Mouse (Mus musculus): ENCODE measurements around the gene Slc7a5. TPM values are rescaled to one million over a fixed set of nuclear protein-coding genes. Genes with fewer than 3 reads are reported as not detected.
A peak's percentile ranks its signal among the peaks of the same experiment; 100 is the strongest.

The Slc7a5 gene
- total and polyA plus RNA-seq, 3 experiments = 110 to 291 (median 207) TPM

GRCm38 (mm10) chr8:121843184-121843733 lies 64.2 kb downstream of the Slc7a5 start:
- Histone ChIP-seq H3K9me3 (replicated peaks; ENCODE audit: low read length) (no peaks in the 10 kb centered on the region), H3K27me3 (replicated peaks) (no peaks in the 10 kb centered on the region), H3K9ac (ENCODE audit: insufficient read depth, low read depth) (peak overlapping the region; percentile 97; the same call in 1 of the 2 replicates), H3K36me3 (replicated peaks in 1 of 2; ENCODE audit: control insufficient read depth in 1 of 2, insufficient read depth in 1 of 2, low read length in 1 of 2) (peaks cover 45 to 49% of the 10 kb centered on the region in 2 experiments), H3K4me3 (replicated peaks in 1 of 3; ENCODE audit: low read depth in 2 of 3, low read length in 2 of 3, poor library complexity in 1 of 3) (peak overlapping the region in 2 of 3 experiments; percentile 41 to 58), H3K4me1 (ENCODE audit: control insufficient read depth in 1 of 2, insufficient read depth in 2 of 2) (peaks cover 20 to 41% of the 10 kb centered on the region in 2 experiments), H3K27ac (ENCODE audit: insufficient read depth, low read depth) (peak overlapping the region; percentile 76), H3K4me2 (ENCODE audit: insufficient read depth, low read depth, poor library complexity, severe bottlenecking) (peak overlapping the region; percentile 98), H3K79me2 (replicated peaks; ENCODE audit: control insufficient read depth, extremely low read depth, insufficient read depth, poor library complexity, severe bottlenecking) (peaks cover 29% of the 10 kb centered on the region)
- TF ChIP-seq ZKSCAN1 (IDR thresholded peaks at IDR 0.05; ENCODE audit: borderline replicate concordance, low read depth, low read length) = no peak
- TF ChIP-seq MYC (IDR thresholded peaks at IDR 0.05; ENCODE audit: low read depth, low read length) = no peak
- TF ChIP-seq MAZ (IDR thresholded peaks at IDR 0.05; ENCODE audit: low read depth, low read length) = no peak
- no peak for TF ChIP-seq ZMIZ1 (IDR thresholded peaks at IDR 0.05; ENCODE audit: low read depth, low read length)
- TF ChIP-seq PAX5 (IDR thresholded peaks at IDR 0.05; ENCODE audit: low read length) = no peak
- peak; percentile 55; the same call in 1 of the 2 replicates for TF ChIP-seq EP300 (IDR thresholded peaks at IDR 0.05; ENCODE audit: low read length)
- peak; percentile 66; the same call in 1 of the 2 replicates for TF ChIP-seq IRF4 (IDR thresholded peaks at IDR 0.05; ENCODE audit: low read depth, low read length)
- dilution Hi-C loops (cut with MboI; ENCODE audit: extremely low pct_ligation_motif_present, extremely low pct_unique_long_range_greater_than_20kb, low sequenced_read_pairs) (no loop called here), in situ Hi-C loops (cut with MboI; ENCODE audit: low pct_ligation_motif_present, low pct_unique_long_range_greater_than_20kb, low sequenced_read_pairs) (no loop called here)
- DNase-seq (ENCODE audit: extremely low read depth) = peak; percentile 39

GRCm38 (mm10) chr8:121842064-121842955 lies 65.2 kb downstream of the Slc7a5 start:
- H3K4me3 ChIP-seq (replicated peaks in 1 of 3; ENCODE audit: low read depth in 2 of 3, low read length in 2 of 3, poor library complexity in 1 of 3) = peak overlapping the region; percentile 56 to 69 (median 58)
- peak overlapping the region; percentile 98 for H3K4me2 ChIP-seq (ENCODE audit: insufficient read depth, low read depth, poor library complexity, severe bottlenecking)
- 0 out of 2 replicates have a peak, but pooled peaks have one; percentile 23 for TF ChIP-seq KAT2A (IDR thresholded peaks at IDR 0.05; ENCODE audit: insufficient replicate concordance, low read length)
- no peak for TF ChIP-seq UBTF (IDR thresholded peaks at IDR 0.05; ENCODE audit: low read depth, low read length)
- peak; percentile 93; the same call in 1 of the 2 replicates for TF ChIP-seq CHD1 (IDR thresholded peaks at IDR 0.05; ENCODE audit: low read depth, low read length)
- peak; percentile 81 for TF ChIP-seq MXI1 (IDR thresholded peaks at IDR 0.05; ENCODE audit: low read depth, low read length)
- TF ChIP-seq NRF1 (IDR thresholded peaks at IDR 0.05; ENCODE audit: low read depth, low read length) = no peak
- no peak for TF ChIP-seq ZNF384 (IDR thresholded peaks at IDR 0.05; ENCODE audit: low read depth, low read length)
- TF ChIP-seq ETS1 (conservative IDR thresholded peaks at IDR 0.05; ENCODE audit: low read depth, low read length) = peak; percentile 23; the same call in 1 of the 2 replicates
- TF ChIP-seq SIN3A (IDR thresholded peaks at IDR 0.05; ENCODE audit: low read length) = peak; percentile 72; the same call in 1 of the 2 replicates
- TF ChIP-seq MYC (IDR thresholded peaks at IDR 0.05; ENCODE audit: low read depth, low read length) = peak; percentile 81
- 0 out of 2 replicates have a peak, but pooled peaks have one; percentile 2 for TF ChIP-seq RCOR1 (conservative IDR thresholded peaks at IDR 0.05; ENCODE audit: low read depth, low read length)
- peak; percentile 60; the same call in 1 of the 2 replicates for TF ChIP-seq MAX (IDR thresholded peaks at IDR 0.05; ENCODE audit: low read length)
- TF ChIP-seq BHLHE40 (IDR thresholded peaks at IDR 0.05; ENCODE audit: low read depth, low read length) = peak; percentile 82
- no peak for TF ChIP-seq MEF2A (IDR thresholded peaks at IDR 0.05; ENCODE audit: borderline replicate concordance, low read depth, low read length)
- TF ChIP-seq CHD2 (IDR thresholded peaks at IDR 0.05; ENCODE audit: low read length) = peak; percentile 49
- TF ChIP-seq ZMIZ1 (IDR thresholded peaks at IDR 0.05; ENCODE audit: low read depth, low read length) = peak; percentile 63; the same call in 1 of the 2 replicates
- peak; percentile 74 for TF ChIP-seq POLR2AphosphoS2 (IDR thresholded peaks at IDR 0.05; ENCODE audit: low read depth, low read length)
- peak; percentile 40 for TF ChIP-seq NELFE (IDR thresholded peaks at IDR 0.05; ENCODE audit: low read depth, low read length)
- TF ChIP-seq E2F4 (IDR thresholded peaks at IDR 0.05; ENCODE audit: insufficient replicate concordance, low read depth, low read length) = 0 out of 2 replicates have a peak, but pooled peaks have one; percentile 17
- peak; percentile 32; the same call in 1 of the 2 replicates for TF ChIP-seq MAZ (IDR thresholded peaks at IDR 0.05; ENCODE audit: low read depth, low read length)
- TF ChIP-seq JUN (IDR thresholded peaks at IDR 0.05; ENCODE audit: insufficient read depth, low read depth, low read length) = no peak
- peak; percentile 56; the same call in 1 of the 2 replicates for TF ChIP-seq POLR2A (IDR thresholded peaks at IDR 0.05; ENCODE audit: low read depth, low read length)
- H3K27ac ChIP-seq (ENCODE audit: insufficient read depth, low read depth) = peak overlapping the region; percentile 95
- H3K79me2 ChIP-seq (replicated peaks; ENCODE audit: control insufficient read depth, extremely low read depth, insufficient read depth, poor library complexity, severe bottlenecking) = peaks cover 29% of the 10 kb centered on the region
- dilution Hi-C loops (cut with MboI; ENCODE audit: extremely low pct_ligation_motif_present, extremely low pct_unique_long_range_greater_than_20kb, low sequenced_read_pairs) = no loop called here
- peak overlapping the region; percentile 97 for H3K9ac ChIP-seq (ENCODE audit: insufficient read depth, low read depth)
- H3K36me3 ChIP-seq (replicated peaks in 1 of 2; ENCODE audit: control insufficient read depth in 1 of 2, insufficient read depth in 1 of 2, low read length in 1 of 2) = peaks cover 45 to 49% of the 10 kb centered on the region in 2 experiments
- in situ Hi-C loops (cut with MboI; ENCODE audit: low pct_ligation_motif_present, low pct_unique_long_range_greater_than_20kb, low sequenced_read_pairs) = no loop called here
- no peak for DNase-seq (ENCODE audit: extremely low read depth)
- no peaks in the 10 kb centered on the region for H3K27me3 ChIP-seq (replicated peaks)
- peaks cover 20 to 33% of the 10 kb centered on the region in 2 experiments for H3K4me1 ChIP-seq (ENCODE audit: control insufficient read depth in 1 of 2, insufficient read depth in 2 of 2)
- no peaks in the 10 kb centered on the region for H3K9me3 ChIP-seq (replicated peaks; ENCODE audit: low read length)

Measured in CH12.LX (cell line).